Mouse (Mus musculus) ES-CJ7 (cell line): ENCODE data around the gene Abcc6.
A peak's percentile ranks its signal among the peaks of the same experiment; 100 is the strongest.

Experiments
- DNase-seq: peaks from one replicate; pipeline ENCODE4 v3.0.0; 2011; ENCODE audit warnings: low read depth, low spot score

Gene Abcc6

DNA sequence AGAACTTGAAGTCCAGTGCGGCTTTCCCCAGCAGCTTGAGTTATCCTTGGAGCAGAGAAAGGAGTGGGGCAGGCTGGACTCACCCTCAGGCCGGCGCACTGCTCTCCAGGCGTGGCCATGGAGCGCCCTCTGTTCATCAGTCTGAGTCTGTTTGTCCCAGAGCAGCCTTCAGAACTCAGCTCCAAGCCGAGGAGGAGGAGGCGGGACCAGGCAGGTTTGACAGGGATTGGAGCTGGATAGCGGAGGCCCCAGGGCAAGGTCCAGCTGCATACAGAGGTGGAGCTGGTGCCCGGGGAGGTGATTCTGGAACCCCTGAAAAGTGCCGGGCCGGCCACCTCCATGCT lies at the start of gene Abcc6:
Gene Abcc6, minus strand, starts transcription at position 158 of the 344 bp plus-strand sequence.
- DNase-seq = no peak

DNA sequence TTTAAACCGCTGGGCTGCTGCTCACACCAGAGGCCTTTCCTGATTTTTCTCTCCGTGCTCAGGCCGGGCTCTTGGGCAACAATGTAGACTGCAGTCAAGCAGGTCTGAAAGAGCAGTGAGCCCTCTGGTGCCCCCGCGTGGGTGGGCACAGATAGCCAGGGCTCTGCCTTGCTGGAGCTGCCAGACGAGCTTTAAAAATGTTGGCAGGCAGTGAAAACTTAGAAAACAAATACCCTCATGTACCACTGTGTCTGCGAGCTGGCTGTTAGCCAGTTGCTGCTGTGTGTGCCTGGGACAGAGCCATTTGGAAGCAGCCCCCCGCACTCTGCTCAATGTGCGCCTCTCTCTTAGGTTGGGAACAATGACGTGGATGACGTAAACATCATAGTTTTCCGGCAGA lies 47.6 kb upstream of the Abcc6 start:
- DNase-seq = no peak

DNA sequence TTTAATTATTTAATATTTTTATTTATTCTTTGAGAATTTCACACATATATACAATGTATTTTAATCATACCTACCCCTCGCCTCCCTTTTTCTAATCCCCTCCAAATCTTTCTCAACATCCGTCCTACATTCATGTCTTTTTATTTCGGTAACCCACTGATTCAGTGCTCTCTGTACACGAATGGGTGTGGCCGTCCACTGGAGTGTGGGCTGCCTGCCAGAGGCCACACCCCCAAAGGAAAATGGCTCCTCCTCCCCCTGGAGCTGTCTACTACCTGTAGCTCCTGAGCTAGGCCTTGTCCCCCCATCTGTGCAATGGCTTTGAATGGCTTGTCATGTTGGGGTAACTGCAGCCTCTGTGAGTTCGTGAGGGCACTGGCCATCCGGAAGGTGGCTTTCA lies 46.7 kb upstream of the Abcc6 start:
- DNase-seq = no peak

DNA sequence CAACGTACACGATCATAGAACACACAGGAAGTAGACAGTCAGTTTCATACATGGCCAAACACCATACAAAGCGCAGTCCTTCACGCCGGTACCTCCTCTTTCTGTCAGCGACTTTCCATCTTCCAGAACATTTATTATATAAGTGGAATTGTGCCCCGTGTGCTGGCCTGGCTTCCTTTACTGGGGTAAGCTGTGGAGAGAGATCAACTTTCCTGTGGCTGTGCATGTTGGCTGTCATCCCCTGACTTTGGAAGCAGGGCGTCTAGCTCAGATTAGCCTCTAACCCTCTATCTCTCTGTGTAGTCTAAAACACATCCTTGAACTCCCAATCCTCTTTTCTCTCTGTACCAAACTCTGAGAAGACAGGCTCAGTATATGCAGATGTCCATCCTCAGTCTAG lies 38.7 kb upstream of the Abcc6 start:
- DNase-seq = no peak

DNA sequence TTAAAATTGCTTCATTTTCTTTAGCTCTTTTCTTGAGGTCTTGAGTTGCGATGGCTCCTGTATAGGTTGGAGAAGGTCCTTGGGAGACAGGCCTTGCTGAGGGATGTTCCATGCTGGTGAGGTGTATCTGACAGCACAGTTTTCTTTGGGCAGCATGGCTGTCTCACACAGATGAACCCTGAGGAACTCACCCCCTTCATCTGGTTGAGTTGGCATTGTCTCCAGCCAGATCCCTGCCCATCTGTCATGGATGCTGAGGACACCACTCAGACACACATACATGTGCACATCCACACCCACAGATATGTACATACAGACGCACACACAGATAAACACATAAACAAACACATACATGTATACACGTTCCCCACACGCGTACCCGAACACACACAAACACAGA lies 33.2 kb upstream of the Abcc6 start:
- no peak for DNase-seq

DNA sequence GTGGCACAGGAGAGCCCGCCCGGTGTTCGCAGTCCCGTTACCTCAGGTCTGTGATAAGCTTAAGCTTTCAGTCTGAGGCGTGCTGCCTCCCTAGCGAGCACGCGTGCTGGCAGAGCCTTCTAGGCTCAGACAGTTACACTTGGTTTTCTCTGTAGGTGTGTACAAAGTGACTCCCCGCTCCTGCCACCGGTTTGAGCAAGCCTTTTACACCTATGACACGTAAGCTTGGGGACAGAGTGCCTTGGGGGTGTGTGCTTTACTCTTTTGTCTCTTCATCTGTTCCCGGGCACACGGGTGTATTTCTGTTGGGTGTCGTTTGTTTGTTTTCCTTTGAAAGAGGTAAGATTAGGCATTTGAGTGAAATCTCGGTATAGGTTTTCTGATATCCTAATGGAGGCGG lies 31.5 kb upstream of the Abcc6 start:
- no peak for DNase-seq

DNA sequence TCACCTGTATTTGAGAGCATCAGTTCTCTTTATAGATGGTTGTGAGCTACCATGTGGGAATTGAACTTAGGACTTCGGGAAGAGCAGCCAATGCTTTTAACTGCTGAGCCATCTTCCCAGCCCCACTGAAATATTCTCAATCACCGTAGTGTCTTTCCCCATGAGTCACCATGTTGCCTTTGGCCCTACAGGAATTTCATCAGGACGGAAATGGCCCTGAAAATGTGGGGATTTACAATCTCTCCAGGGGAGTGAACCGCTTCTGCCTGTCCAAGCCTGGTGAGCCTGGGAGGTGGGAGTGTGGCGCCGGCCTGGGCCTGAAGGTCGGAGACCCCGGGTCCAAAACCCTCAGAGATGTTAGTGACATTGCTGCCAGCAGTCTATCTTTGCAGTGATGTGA lies 30.6 kb upstream of the Abcc6 start:
- DNase-seq = no peak

DNA sequence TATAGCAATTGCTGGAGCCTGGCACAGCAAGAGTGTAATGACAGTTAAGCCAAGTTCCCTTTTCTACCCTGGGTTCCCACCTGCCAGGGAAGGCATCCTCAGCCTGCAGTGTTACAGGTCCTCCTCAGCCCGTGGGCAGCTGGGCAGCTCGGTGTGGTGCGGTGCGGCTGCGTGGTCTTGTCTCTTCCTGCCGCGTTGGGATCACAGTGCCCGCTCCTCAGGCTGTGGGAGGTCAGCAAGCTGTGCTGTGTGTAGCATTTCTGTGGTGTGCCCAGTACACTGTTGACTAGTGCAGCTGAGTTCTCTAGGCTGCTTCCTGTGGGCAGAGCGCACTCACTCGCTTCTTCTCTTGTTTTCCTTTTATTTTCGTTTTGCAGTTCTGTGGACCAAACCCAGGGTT lies 28.8 kb upstream of the Abcc6 start:
- DNase-seq = no peak

DNA sequence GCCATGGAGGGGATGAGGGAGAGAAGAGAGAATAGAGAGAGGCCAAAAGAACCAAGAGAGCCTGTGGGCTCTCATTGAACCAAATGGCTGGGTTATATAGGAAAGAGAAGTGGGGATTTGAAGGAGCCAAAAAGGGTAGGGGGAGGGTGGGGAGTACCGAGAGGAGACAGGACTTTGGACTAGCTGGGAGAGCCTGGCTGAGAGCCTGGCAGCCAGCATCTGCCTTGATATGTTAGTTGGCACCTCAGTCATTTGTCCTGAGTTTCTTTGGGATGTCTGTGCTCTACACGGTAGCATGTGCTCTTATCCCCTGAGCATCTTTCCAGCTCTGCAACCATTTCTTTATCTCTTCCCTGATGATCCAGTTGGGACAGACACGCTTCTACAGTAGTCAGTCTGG lies 23.5 kb upstream of the Abcc6 start:
- DNase-seq = no peak

DNA sequence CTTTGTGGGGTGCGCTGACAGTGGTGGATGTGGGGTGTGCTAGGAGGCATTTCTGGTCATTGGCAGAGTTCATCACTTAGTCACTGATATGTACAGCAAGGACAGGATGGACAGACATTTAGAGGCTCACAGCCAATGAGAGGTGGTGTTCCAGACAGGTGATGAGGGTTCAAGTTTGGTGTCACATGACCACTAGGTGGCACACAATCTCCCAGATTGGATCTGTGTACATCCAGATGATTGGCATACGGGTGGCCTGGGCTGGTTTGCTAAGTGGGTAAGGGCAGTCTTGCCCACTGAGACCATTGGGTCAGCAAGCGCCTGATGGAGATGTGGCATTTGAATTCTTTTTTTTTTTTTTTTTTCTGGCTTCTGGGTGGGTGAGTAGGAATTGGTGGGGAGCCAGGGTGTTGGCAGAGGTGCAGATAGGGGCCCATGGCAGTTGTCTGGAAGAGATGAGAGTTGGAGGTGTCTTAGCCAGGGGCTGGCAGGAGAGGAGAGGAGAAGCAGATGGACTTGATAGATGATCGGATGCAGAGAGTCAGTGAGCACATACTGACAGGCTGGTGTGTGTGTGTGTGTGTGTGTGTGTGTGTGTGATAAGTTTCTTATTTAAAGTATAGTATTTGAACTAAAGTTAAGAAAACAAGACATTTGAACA lies 22.2 kb upstream of the Abcc6 start:
- DNase-seq = no peak

DNA sequence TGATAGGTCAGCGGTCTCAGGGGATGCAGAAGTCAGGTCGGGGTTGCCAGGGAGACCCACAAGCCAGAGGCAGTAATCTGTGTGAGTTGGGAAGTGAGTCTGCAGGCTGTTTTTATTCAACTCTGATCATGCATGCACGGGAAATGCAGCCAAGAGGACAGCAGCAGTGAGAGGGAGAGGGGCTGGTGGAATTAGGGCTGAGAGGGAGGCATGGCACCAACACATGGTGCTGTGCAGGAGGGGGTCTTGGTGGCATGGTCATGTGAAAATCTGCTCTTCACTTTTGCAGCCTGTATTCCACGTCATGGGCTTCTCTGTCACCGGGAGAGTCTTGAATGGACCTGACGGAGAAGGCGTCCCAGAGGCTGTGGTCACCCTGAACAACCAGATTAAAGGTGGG lies 19.9 kb upstream of the Abcc6 start:
- no peak for DNase-seq

DNA sequence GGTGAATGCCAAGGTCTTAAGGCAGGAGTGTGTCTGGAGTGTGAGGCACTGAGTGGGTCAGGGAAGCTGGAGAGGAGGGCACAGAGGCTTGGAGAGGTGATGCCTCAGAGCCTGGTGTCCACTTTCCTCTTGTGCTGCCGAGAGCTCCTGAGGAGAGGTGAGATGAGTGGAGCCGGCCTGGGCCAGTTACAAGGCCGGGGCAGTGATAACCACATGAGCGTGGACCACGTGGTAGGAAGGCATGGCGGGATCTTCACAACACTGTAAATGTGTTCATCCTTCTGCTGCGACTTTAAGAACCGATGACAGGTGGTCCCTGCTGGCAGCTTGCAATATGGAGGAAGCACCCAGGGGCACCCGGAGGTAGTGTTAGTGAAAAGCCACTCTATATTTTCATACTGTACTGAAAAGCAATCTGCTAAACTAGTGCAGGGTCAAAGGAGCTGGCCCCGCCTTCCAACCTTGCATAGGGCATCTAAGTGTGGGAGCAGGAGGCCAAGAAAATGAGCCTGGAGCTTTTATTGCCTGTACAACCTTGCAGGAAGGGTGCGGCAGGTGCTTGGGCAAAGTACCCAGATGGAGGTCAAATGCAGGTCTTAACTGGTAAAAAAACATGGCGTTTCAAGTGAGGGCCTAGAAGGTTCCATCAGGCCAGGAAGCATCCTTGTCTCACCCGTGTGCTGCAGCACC lies 17.9 kb upstream of the Abcc6 start:
- DNase-seq = no peak

DNA sequence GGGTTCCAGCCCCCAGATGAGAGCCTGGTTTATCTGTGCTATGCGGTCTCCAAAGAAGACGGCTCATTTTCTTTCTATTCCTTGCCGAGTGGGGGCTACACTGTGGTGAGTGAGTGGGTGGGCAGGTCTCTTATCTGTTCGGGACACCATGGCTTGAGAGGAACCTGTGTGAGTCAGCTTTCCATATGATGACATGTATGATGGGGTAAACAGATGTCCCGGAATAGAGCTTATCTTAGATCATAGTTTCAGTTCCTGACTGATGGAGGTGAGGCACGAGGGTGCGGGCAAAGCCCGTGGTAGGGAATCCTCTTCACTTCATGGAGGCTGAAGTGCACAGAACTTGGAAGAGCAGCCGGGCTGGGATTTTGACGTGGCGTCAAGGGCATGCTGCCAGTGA lies 15.8 kb upstream of the Abcc6 start:
- no peak for DNase-seq

DNA sequence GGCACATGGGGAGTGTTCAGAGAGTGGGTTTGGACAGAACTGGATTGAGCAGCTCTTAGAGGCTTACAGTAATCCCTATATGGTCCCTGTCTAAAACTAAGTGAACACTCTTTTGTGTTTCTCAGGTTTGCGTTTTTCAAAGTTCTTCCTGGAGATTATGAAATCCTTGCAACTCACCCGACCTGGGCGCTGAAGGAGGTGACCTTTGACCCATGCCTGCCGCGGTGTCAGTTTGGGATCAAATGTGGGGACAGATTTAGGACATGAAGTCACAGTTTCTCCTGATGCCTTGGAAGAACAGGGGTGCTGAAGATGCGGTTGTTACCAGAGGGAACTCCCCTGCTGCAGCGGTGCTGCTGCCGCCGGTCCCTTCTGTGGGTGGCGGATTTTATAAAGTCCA lies 14.0 kb upstream of the Abcc6 start:
- DNase-seq = no peak

DNA sequence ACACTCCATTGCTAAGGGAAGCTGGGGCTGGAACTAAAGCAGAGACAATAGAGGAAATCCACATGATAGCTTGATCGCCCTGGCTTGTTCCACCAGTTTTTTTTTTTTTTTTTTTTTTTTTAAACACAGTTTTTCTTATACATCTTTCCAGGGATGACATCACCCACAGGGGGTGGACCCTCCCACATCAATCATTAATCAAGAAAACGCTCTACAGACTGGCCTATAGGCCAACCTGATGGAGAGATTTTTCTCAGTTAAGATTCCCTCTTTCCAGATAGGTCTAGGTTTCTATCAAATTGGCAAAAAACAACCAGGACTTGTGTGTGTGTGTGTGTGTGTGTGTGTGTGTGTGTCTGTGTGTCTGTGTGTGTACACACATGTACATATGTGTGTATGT lies 9.8 kb upstream of the Abcc6 start:
- no peak for DNase-seq

DNA sequence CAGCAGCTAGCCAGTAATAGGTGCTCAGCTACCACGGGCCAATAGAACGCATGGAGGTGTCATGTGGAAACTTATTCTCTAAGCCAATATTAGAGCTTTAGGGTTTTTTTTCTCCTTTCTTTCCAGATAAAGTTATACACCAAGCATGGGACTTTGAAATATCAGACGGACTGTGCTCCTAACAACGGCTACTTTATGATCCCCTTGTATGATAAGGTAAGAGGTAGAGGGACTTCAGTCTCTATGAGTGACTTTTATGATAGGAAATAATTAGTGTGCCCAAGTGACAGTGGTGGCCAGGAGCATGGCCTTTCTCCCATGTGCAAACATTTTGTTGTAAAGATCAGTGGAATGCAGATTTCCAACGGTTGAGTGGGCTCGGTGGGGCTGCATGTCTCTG lies 7.3 kb upstream of the Abcc6 start:
- no peak for DNase-seq

DNA sequence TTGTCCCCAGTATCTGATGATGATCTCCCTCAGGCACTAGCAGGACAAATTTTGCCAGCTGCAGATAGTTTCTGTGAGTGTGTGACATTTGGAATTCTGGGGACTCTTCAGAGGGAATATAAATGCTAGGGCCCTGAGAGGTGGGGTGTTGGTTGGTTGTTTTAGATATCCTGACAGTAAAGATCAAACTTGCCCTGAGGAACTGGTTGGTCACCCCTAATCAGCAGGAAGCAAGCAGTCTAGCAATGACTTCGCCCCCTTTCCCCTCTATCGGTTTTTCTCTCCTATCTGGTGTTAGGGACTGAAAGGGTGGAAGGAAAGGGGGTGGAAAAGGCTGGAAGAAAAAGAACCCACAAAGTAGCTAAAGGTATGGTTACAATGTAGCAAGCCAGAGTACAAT lies 5.4 kb upstream of the Abcc6 start:
- no peak for DNase-seq

DNA sequence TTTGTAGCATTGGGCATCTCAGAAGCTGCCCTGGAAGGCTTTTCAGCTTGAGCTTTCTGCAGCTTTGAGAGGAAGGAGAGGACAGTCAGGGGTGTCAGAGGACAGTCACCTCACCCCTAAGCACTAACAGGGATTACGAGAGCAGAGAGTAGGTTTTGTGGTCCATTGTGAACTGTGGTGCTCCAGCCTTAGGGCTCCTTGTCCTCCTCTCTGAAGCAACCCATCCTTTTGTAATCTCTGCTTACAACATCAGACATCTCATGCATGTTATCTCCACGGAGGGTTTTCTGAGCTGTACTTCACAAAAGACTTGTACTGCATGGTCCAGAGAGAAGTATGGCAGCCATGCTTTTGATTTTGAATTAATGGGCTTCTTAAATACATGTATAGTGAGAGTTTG lies 4.9 kb upstream of the Abcc6 start:
- no peak for DNase-seq

DNA sequence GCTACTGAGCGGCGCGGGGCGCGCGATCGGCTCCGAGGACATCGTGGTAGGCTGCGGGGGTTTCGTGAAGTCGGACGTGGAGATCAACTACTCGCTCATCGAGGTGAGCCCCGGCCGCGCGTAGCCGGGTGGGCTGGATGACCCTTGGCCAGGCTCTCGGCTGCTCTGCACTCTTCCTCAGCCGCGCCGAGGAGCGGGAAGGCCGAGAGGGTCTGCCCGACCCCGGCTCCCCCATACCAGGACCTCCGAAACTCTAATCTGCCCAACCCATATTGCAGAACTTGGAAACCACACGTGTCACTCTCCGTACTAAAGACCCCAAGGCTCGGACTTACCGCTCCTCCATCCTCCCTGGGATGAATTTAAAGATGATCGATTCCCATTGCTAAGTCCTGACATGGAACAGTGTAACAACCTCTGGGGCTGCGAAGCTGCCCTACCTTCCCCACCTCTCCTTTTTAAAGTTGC lies 3.8 kb upstream of the Abcc6 start:
- DNase-seq = no peak

DNA sequence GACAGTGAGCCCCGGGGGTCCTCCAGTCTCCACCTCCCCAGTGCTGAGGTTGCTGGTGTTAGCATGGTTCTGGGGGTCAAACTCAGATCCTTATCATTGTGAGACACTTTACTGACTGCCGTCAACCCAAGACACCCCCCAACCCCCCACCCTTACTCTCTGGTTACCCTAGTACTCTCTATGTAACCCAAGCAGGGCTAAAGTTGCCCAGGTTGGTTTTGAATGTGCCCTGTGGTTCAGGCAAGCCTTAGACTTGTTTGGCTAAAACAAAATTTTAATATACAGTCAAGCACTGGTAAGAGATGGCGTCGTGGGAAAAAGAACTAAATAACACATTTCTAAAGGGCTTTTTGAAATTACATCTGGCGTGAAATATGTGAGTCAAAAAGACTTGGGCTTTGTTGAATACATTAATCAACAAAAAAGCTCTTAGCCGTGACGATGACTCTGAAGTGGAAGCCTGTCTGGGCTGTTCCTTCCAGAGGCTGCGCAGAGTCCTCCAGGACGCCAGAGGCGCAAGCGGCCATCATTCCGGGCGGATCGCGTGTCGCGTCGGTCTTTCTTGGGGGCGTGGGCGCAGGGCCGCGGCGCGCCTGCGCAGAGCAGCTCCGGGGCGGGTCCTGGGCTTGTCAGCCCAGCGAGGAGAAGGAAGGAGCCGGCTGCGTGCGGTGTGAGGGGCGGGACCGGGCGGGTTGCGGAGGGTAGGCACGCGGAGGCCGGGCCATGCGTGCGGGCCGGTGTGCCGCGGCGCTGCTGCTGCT lies 3.2 kb upstream of the Abcc6 start, which contains the start of gene Nomo1:
Gene Nomo1, plus strand, starts transcription at position 590 of the 761 bp plus-strand sequence.
- peak; percentile 97 for DNase-seq

DNA sequence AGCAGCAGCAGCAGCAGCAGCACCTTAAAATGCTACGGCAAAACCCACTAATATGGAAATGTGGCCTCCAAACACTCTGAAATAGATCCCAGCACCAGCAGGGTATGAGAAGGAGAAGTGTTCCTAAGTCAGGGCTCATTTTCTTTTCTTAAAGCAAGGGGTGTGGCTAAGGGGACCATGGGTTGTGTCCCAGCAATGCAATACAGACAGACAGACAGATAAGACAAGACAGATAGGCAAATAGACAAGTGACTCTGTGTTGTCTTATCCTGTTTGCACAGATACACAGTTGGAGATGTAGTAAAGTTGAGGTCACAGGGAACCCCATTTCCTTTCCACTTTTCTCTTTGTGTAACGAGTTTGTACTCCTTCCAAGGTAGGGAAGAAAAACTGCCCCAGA lies 973 bp upstream of the Abcc6 start:
- DNase-seq = no peak

DNA sequence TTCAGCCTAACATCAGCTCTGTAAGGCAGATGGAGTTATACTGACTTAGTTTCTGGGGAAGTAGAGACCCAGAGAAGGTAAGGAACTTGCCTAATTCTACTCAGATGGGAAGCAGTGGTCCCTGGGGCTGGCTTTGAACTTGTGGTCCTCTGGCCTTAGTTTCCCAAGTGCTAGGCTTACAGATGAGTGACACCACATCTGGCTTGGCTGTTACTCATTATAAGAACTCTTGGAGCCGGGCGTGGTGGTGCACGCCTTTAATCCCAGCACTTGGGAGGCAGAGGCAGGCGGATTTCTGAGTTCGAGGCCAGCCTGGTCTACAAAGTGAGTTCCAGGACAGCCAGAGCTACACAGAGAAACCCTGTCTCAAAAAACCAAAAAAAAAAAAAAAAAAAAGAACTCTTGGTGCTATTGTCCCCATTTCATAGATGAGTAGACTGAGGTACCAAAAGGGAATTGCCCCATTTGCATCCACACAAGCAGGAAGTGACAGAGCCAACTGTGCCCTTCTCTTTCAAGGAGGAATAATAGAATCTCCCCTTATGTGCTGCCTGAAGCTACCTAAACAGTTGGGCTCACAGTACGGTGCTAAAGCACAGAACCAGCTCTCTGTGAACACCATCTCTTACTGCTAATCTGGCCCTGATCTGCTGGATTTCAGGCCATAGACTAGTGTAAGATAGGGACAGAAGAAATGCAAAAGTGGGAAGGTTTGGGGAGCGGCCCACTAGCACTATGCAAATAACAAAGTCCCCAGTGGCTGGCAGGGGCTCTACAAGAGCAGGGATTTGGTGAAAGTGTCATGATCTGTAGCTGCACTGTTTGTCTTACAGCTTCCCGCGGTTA lies 580 bp downstream of the Abcc6 start:
- no peak for DNase-seq
